Mouse (Mus musculus): ENCODE data around the gene Lias. TPM values are rescaled to one million over a fixed set of nuclear protein-coding genes. Genes with fewer than 3 reads are reported as not detected.

Gene Lias
- polyA plus RNA-seq, 1 experiment from 2014 or later: 66.7 TPM

GRCm38 (mm10) chr5:65425251-65425650, 34.0 kb downstream of the Lias start:
- H3K9me3 ChIP-seq: no peaks in the 10 kb centered on the region
- no peaks in the 10 kb centered on the region for H3K4me1 ChIP-seq (replicated peaks)
- peaks cover 77% of the 10 kb centered on the region for H3K36me3 ChIP-seq
- no peak overlapping the region for H3K4me2 ChIP-seq
- no peak for ATAC-seq (ENCODE audit: insufficient number of reproducible peaks, insufficient read depth, low FRiP score, low TSS enrichment, low read depth)
- no peak overlapping the region for H3K4me3 ChIP-seq (replicated peaks)
- 91% methylated on average over 5 of the region's 5 CpGs for WGBS
- H3K9ac ChIP-seq (replicated peaks): no peak overlapping the region
- no peaks in the 10 kb centered on the region for H3K27me3 ChIP-seq
- no peak overlapping the region for H3K27ac ChIP-seq

GRCm38 (mm10) chr5:65428321-65428720, 37.0 kb downstream of the Lias start:
- no peaks in the 10 kb centered on the region for H3K9me3 ChIP-seq
- no peak overlapping the region for H3K9ac ChIP-seq (replicated peaks)
- no peak overlapping the region for H3K4me2 ChIP-seq
- peaks cover 50% of the 10 kb centered on the region for H3K36me3 ChIP-seq
- H3K27ac ChIP-seq: no peak overlapping the region
- no peak for ATAC-seq (ENCODE audit: insufficient number of reproducible peaks, insufficient read depth, low FRiP score, low TSS enrichment, low read depth)
- no peaks in the 10 kb centered on the region for H3K27me3 ChIP-seq
- no peak overlapping the region for H3K4me3 ChIP-seq (replicated peaks)
- 62% methylated on average over 4 of the region's 4 CpGs for WGBS
- peaks cover 7% of the 10 kb centered on the region; the same call in 1 of the 2 replicates for H3K4me1 ChIP-seq (replicated peaks)

GRCm38 (mm10) chr5:65429441-65429840, 38.1 kb downstream of the Lias start:
- H3K4me3 ChIP-seq (replicated peaks): no peak overlapping the region
- H3K27ac ChIP-seq: no peak overlapping the region
- peaks cover 15% of the 10 kb centered on the region for H3K4me1 ChIP-seq (replicated peaks)
- ATAC-seq (ENCODE audit: insufficient number of reproducible peaks, insufficient read depth, low FRiP score, low TSS enrichment, low read depth): no peak
- H3K9me3 ChIP-seq: no peaks in the 10 kb centered on the region
- 92% methylated on average over 5 of the region's 5 CpGs for WGBS
- H3K9ac ChIP-seq (replicated peaks): no peak overlapping the region
- H3K36me3 ChIP-seq: peaks cover 39% of the 10 kb centered on the region
- H3K4me2 ChIP-seq: no peak overlapping the region
- no peaks in the 10 kb centered on the region for H3K27me3 ChIP-seq

GRCm38 (mm10) chr5:65434471-65435362, 43.4 kb downstream of the Lias start:
- Histone ChIP-seq H3K4me1 (replicated peaks) (peaks cover 26% of the 10 kb centered on the region), H3K27ac (peak overlapping the region; percentile 89), H3K9ac (replicated peaks) (peak overlapping the region; percentile 82), H3K9me3 (no peaks in the 10 kb centered on the region), H3K4me2 (peak overlapping the region; percentile 82), H3K36me3 (peaks cover 7% of the 10 kb centered on the region; the same call in 1 of the 2 replicates), H3K27me3 (no peaks in the 10 kb centered on the region), H3K4me3 (replicated peaks) (peak overlapping the region; percentile 75)
- WGBS: 3% methylated on average over 15 of the region's 15 CpGs
- ATAC-seq (ENCODE audit: insufficient number of reproducible peaks, insufficient read depth, low FRiP score, low TSS enrichment, low read depth): no peak; the same call in 1 of the 2 replicates

GRCm38 (mm10) chr5:65435363-65435805, 44.1 kb downstream of the Lias start:
- WGBS: under 1% methylated on average over 47 of the region's 47 CpGs
- Histone ChIP-seq H3K4me3 (replicated peaks) (peak overlapping the region; percentile 75), H3K9me3 (no peaks in the 10 kb centered on the region), H3K9ac (replicated peaks) (peak overlapping the region; percentile 82), H3K27me3 (no peaks in the 10 kb centered on the region), H3K36me3 (peaks cover 2% of the 10 kb centered on the region; the same call in 1 of the 2 replicates), H3K4me1 (replicated peaks) (peaks cover 26% of the 10 kb centered on the region), H3K4me2 (peak overlapping the region; percentile 82), H3K27ac (peak overlapping the region; percentile 89)
- ATAC-seq (ENCODE audit: insufficient number of reproducible peaks, insufficient read depth, low FRiP score, low TSS enrichment, low read depth): no peak; the same call in none of the 2 replicates

- Histone ChIP-seq H3K9ac (replicated peaks) (peak within 1 kb of the TSS; percentile 82), H3K27me3 (no peaks in the 10 kb centered on the region), H3K4me2 (peak within 1 kb of the TSS; percentile 82), H3K36me3 (no peaks in the 10 kb centered on the region; the same call in 1 of the 2 replicates), H3K4me1 (replicated peaks) (peaks cover 26% of the 10 kb centered on the region), H3K4me3 (replicated peaks) (peak within 1 kb of the TSS; percentile 75), H3K9me3 (no peaks in the 10 kb centered on the region), H3K27ac (peak within 1 kb of the TSS; percentile 89)
- under 1% methylated on average over 51 of the region's 51 CpGs for WGBS
- peak; percentile 93 for ATAC-seq (ENCODE audit: insufficient number of reproducible peaks, insufficient read depth, low FRiP score, low TSS enrichment, low read depth)
Measured at GRCm38 (mm10) chr5:65435806-65436561, 44.7 kb downstream of the Lias start, which contains the start of gene Ugdh. TSS of gene Ugdh (minus strand) at chr5:65435949.

- Histone ChIP-seq H3K4me2 (no peak overlapping the region), H3K27me3 (no peaks in the 10 kb centered on the region)
Measured at GRCm38 (mm10) chr5:65438041-65438440, 46.7 kb downstream of the Lias start.

GRCm38 (mm10) chr5:65444981-65445380, 53.7 kb downstream of the Lias start:
- Histone ChIP-seq H3K36me3 (peaks cover 16% of the 10 kb centered on the region), H3K4me1 (replicated peaks) (peaks cover 4% of the 10 kb centered on the region; the same call in 1 of the 2 replicates), H3K4me2 (no peak overlapping the region), H3K27me3 (no peaks in the 10 kb centered on the region), H3K27ac (no peak overlapping the region), H3K4me3 (replicated peaks) (no peak overlapping the region), H3K9ac (replicated peaks) (no peak overlapping the region), H3K9me3 (no peaks in the 10 kb centered on the region)
- WGBS: 46% methylated on average over 3 of the region's 6 CpGs
- no peak for ATAC-seq (ENCODE audit: insufficient number of reproducible peaks, insufficient read depth, low FRiP score, low TSS enrichment, low read depth)

More at GRCm38 (mm10) chr5:65438041-65438440, 46.7 kb downstream of the Lias start:
- H3K27ac ChIP-seq: no peak overlapping the region
- no peak for ATAC-seq (ENCODE audit: insufficient number of reproducible peaks, insufficient read depth, low FRiP score, low TSS enrichment, low read depth)
- H3K4me3 ChIP-seq (replicated peaks): no peak overlapping the region
- H3K9me3 ChIP-seq: no peaks in the 10 kb centered on the region
- H3K9ac ChIP-seq (replicated peaks): no peak overlapping the region
- H3K4me1 ChIP-seq (replicated peaks): peaks cover 21% of the 10 kb centered on the region
- no peaks in the 10 kb centered on the region for H3K36me3 ChIP-seq

GRCm38 (mm10) chr5:65446756-65447155, 55.5 kb downstream of the Lias start:
- Histone ChIP-seq H3K4me3 (replicated peaks) (no peak overlapping the region), H3K27ac (no peak overlapping the region), H3K9ac (replicated peaks) (no peak overlapping the region), H3K4me1 (replicated peaks) (peaks cover 4% of the 10 kb centered on the region; the same call in 1 of the 2 replicates), H3K4me2 (no peak overlapping the region), H3K27me3 (no peaks in the 10 kb centered on the region), H3K36me3 (peaks cover 20% of the 10 kb centered on the region), H3K9me3 (no peaks in the 10 kb centered on the region)
- WGBS: 86% methylated on average over 2 of the region's 2 CpGs
- ATAC-seq (ENCODE audit: insufficient number of reproducible peaks, insufficient read depth, low FRiP score, low TSS enrichment, low read depth): no peak

GRCm38 (mm10) chr5:65447826-65448225, 56.5 kb downstream of the Lias start:
- H3K4me3 ChIP-seq (replicated peaks): no peak overlapping the region
- H3K4me2 ChIP-seq: no peak overlapping the region
- no peak for ATAC-seq (ENCODE audit: insufficient number of reproducible peaks, insufficient read depth, low FRiP score, low TSS enrichment, low read depth)
- H3K27me3 ChIP-seq: no peaks in the 10 kb centered on the region
- no peaks in the 10 kb centered on the region for H3K9me3 ChIP-seq
- no peak overlapping the region for H3K9ac ChIP-seq (replicated peaks)
- peaks cover 27% of the 10 kb centered on the region for H3K36me3 ChIP-seq
- WGBS: 64% methylated on average over 2 of the region's 2 CpGs
- no peak overlapping the region for H3K27ac ChIP-seq
- H3K4me1 ChIP-seq (replicated peaks): peaks cover 4% of the 10 kb centered on the region; the same call in 1 of the 2 replicates

GRCm38 (mm10) chr5:65448941-65449340, 57.6 kb downstream of the Lias start:
- H3K4me2 ChIP-seq: no peak overlapping the region
- no peak for ATAC-seq (ENCODE audit: insufficient number of reproducible peaks, insufficient read depth, low FRiP score, low TSS enrichment, low read depth)
- H3K27ac ChIP-seq: no peak overlapping the region
- H3K36me3 ChIP-seq: peaks cover 34% of the 10 kb centered on the region
- H3K27me3 ChIP-seq: no peaks in the 10 kb centered on the region
- H3K4me3 ChIP-seq (replicated peaks): no peak overlapping the region
- no peak overlapping the region for H3K9ac ChIP-seq (replicated peaks)
- H3K9me3 ChIP-seq: no peaks in the 10 kb centered on the region
- peaks cover 4% of the 10 kb centered on the region; the same call in 1 of the 2 replicates for H3K4me1 ChIP-seq (replicated peaks)
- 82% methylated on average over 4 of the region's 4 CpGs for WGBS

Measured in limb, embryonic 12.5 days (tissue).